Mouse (Mus musculus) midbrain, postnatal 0 days (tissue): ENCODE measurements around the gene Eda2r. TPM values are rescaled to one million over a fixed set of nuclear protein-coding genes. Genes with fewer than 3 reads are reported as not detected.

Source experiments
- ATAC-seq: fragments of 200-750 bp; cut with Nextera tagmentation; 2 replicates; pipeline ENCODE4 v1.8.0; 2017; ENCODE audit warnings: moderate number of reproducible peaks, mild to moderate bottlenecking, moderate TSS enrichment, moderate library complexity; ENCODE audit not compliant: low FRiP score
- DNase-seq: peaks from one replicate; pipeline ENCODE4 v3.0.0-alpha.2; 2015; ENCODE audit warnings: low spot score
- H3K27ac ChIP-seq: fragments of 300-500 bp; sonication (generic); 2 replicates; pipeline ENCODE4 v1.5.1; 2014; ENCODE audit warnings: low read depth, mild to moderate bottlenecking, low read length, mixed read lengths
- H3K27me3 ChIP-seq: fragments of 300-500 bp; sonication (generic); 2 replicates; pipeline ENCODE4 v1.6.1; 2014; ENCODE audit warnings: low read length, control low read depth, mixed read lengths; ENCODE audit not compliant: insufficient read depth
- H3K36me3 ChIP-seq: fragments of 300-500 bp; sonication (generic); 2 replicates; pipeline ENCODE4 v1.6.1; 2014; ENCODE audit warnings: low read length, control low read depth, mixed read lengths; ENCODE audit not compliant: insufficient read depth
- H3K4me1 ChIP-seq: fragments of 300-500 bp; sonication (generic); 2 replicates; pipeline ENCODE4 v1.6.1; 2014; ENCODE audit warnings: mild to moderate bottlenecking, control low read depth, antibody characterized with exemption, low read length, mixed read lengths; ENCODE audit not compliant: insufficient read depth
- H3K4me2 ChIP-seq: fragments of 300-500 bp; sonication (generic); 2 replicates; pipeline ENCODE4 v1.6.1; 2014; ENCODE audit warnings: low read depth, mild to moderate bottlenecking, low read length, mixed read lengths; ENCODE audit not compliant: poor library complexity, severe bottlenecking
- H3K4me3 ChIP-seq: fragments of 300-500 bp; sonication (generic); 2 replicates; pipeline ENCODE4 v1.5.1; 2014; ENCODE audit warnings: low read depth, mild to moderate bottlenecking, low read length, moderate library complexity
- H3K9ac ChIP-seq: fragments of 300-500 bp; sonication (generic); replicated peaks from 2 replicates; pipeline ENCODE4 v1.6.1; 2014; ENCODE audit warnings: mild to moderate bottlenecking, low read length, moderate library complexity, mixed read lengths; ENCODE audit not compliant: poor library complexity, severe bottlenecking
- H3K9me3 ChIP-seq: fragments of 300-500 bp; sonication (generic); 2 replicates; pipeline ENCODE4 v1.6.1; 2016; ENCODE audit warnings: low read length, control low read depth
- CTCF ChIP-seq: IDR thresholded peaks from 2 replicates; pipeline ENCODE4 v1.5.1; 2016; ENCODE audit warnings: antibody characterized with exemption, mild to moderate bottlenecking
- WGBS: fragments of 180-500 bp; shearing (Covaris S2); extraction: QIAGEN DNeasy Blood & Tissue Kit; methylation state at CpG from one replicate; pipeline ENCODE4 v1.1.7; 2014; 5-methylcytosine and 5-hydroxymethylcytosine counted together
- polyA plus RNA-seq: library from polyadenylated mRNA; unstranded; fragments of >200 nt; fragmentation: Nextera tagmentation; extraction: Ambion mirVana; gene quantifications from 2 replicates; pipeline ENCODE4 v1.2.1, GENCODE M21; 2015
- total RNA-seq: library from RNA; depleted of rRNA; stranded (reverse); fragments of >200 nt; gene quantifications from 2 replicates; pipeline ENCODE4 v1.2.3, GENCODE M21; 2014; rRNA removed

Eda2r gene
- total RNA-seq = 0.99 and 1.2 TPM in 2 replicates
- 0.49 and 0.52 TPM in 2 replicates for polyA plus RNA-seq

GRCm38 (mm10) chrX:97377065-97377421, at the start of gene Eda2r:
Eda2r (minus strand) TSS chrX:97377216.
- Histone ChIP-seq H3K36me3 (no peaks in the 10 kb centered on the region), H3K27me3 (no peaks in the 10 kb centered on the region), H3K9ac (no peak within 1 kb of the TSS), H3K4me3 (no peak within 1 kb of the TSS), H3K9me3 (no peaks in the 10 kb centered on the region), H3K4me1 (no peaks in the 10 kb centered on the region), H3K4me2 (peak within 1 kb of the TSS; percentile 29), H3K27ac (no peak within 1 kb of the TSS)
- ATAC-seq = peak; percentile 78
- DNase-seq = peak; percentile 53
- WGBS = 14% methylated on average over 8 of the region's 8 CpGs
- no peak for TF ChIP-seq CTCF

- H3K4me1 ChIP-seq = no peaks in the 10 kb centered on the region
- H3K36me3 ChIP-seq = no peaks in the 10 kb centered on the region
- no peaks in the 10 kb centered on the region for H3K9me3 ChIP-seq
- WGBS = 75% methylated on average over 2 of the region's 2 CpGs
- H3K4me2 ChIP-seq = no peak overlapping the region
- no peak overlapping the region for H3K4me3 ChIP-seq
- no peaks in the 10 kb centered on the region for H3K27me3 ChIP-seq
- DNase-seq (no peak), ATAC-seq (no peak)
- TF ChIP-seq CTCF = no peak
- H3K27ac ChIP-seq = no peak overlapping the region
- no peak overlapping the region for H3K9ac ChIP-seq
Observed at GRCm38 (mm10) chrX:97397872-97398271, 20.9 kb upstream of the Eda2r start.

GRCm38 (mm10) chrX:97378076-97378475, 1.1 kb upstream of the Eda2r start:
- no peak for TF ChIP-seq CTCF
- Histone ChIP-seq H3K4me2 (no peak overlapping the region), H3K9ac (no peak overlapping the region), H3K36me3 (no peaks in the 10 kb centered on the region), H3K9me3 (no peaks in the 10 kb centered on the region), H3K27me3 (no peaks in the 10 kb centered on the region), H3K4me3 (no peak overlapping the region), H3K4me1 (no peaks in the 10 kb centered on the region), H3K27ac (no peak overlapping the region)
- 58% methylated on average over 1 of the region's 1 CpGs for WGBS
- DNase-seq (no peak), ATAC-seq (no peak)

- no peak overlapping the region for H3K4me3 ChIP-seq
- no peaks in the 10 kb centered on the region for H3K27me3 ChIP-seq
- WGBS = 27% methylated on average over 15 of the region's 15 CpGs
- peak overlapping the region; percentile 29 for H3K4me2 ChIP-seq
- H3K27ac ChIP-seq = no peak overlapping the region
- ATAC-seq = peak; percentile 88
- H3K9ac ChIP-seq = no peak overlapping the region
- no peaks in the 10 kb centered on the region for H3K4me1 ChIP-seq
- no peaks in the 10 kb centered on the region for H3K36me3 ChIP-seq
- no peaks in the 10 kb centered on the region for H3K9me3 ChIP-seq
- no peak for TF ChIP-seq CTCF
- DNase-seq = peak; percentile 52
Observed at GRCm38 (mm10) chrX:97376321-97377064, 523 bp downstream of the Eda2r start.

GRCm38 (mm10) chrX:97372826-97373225, 4.2 kb downstream of the Eda2r start:
- Histone ChIP-seq H3K4me2 (no peak overlapping the region), H3K4me3 (no peak overlapping the region), H3K9ac (no peak overlapping the region), H3K27me3 (no peaks in the 10 kb centered on the region), H3K4me1 (no peaks in the 10 kb centered on the region), H3K27ac (no peak overlapping the region), H3K36me3 (no peaks in the 10 kb centered on the region), H3K9me3 (no peaks in the 10 kb centered on the region)
- DNase-seq = no peak
- no peak for TF ChIP-seq CTCF
- no peak for ATAC-seq
- WGBS = 61% methylated on average over 2 of the region's 2 CpGs

- ATAC-seq (no peak), DNase-seq (no peak)
- Histone ChIP-seq H3K9me3 (no peaks in the 10 kb centered on the region), H3K36me3 (no peaks in the 10 kb centered on the region), H3K27me3 (no peaks in the 10 kb centered on the region), H3K4me2 (no peak overlapping the region), H3K4me1 (no peaks in the 10 kb centered on the region), H3K9ac (no peak overlapping the region), H3K27ac (no peak overlapping the region), H3K4me3 (no peak overlapping the region)
- WGBS = 68% methylated on average over 1 of the region's 1 CpGs
- no peak for TF ChIP-seq CTCF
Observed at GRCm38 (mm10) chrX:97369206-97369605, 7.8 kb downstream of the Eda2r start.
